Mouse (Mus musculus) T-cell, adult 2 months (primary cell): ENCODE results near the gene Abi3bp.

Experiments
- DNase-seq: peaks from one replicate; pipeline ENCODE4 v3.0.0; 2022; ENCODE audit warnings: low spot score

The Abi3bp gene

DNA sequence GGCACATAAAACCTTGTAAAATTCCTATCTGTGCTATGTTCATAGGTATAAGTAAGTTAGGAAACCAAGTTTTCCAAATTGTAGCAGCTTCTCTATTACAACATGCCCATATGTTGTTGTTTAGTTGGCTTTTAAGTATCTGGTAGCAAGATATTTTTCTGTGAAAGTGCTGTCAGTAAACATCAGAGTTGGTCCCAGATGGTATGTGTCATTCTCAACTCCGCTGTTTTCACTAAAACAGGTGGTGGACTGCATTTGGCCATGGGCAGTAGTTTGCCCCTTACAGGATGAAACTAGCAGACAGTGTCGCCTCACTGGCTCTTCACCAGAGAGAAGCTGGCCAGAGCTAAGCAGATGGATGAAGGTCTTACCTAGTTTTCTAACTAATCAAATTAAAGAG is 26.3 kb downstream of the Abi3bp start:
- no peak for DNase-seq

DNA sequence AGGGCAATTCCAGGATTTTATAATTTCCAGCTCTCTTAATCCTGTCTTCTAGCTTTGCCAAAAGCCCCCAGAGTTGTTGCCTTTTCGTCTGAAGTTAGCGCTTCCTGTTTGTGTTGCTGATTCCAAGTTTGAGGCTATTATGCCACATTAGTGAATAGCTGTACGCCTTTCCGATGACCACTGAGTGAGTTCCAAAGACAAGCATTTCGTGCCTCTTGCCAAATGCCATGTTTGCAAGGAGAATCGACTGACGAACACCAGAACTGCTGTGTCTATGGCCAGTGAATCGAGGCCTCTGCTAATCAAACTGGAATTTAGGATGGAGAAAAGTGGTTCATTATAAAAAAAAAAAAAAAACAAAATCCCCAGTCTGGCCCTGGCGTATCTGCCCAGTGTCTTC is 40.3 kb downstream of the Abi3bp start:
- no peak for DNase-seq

DNA sequence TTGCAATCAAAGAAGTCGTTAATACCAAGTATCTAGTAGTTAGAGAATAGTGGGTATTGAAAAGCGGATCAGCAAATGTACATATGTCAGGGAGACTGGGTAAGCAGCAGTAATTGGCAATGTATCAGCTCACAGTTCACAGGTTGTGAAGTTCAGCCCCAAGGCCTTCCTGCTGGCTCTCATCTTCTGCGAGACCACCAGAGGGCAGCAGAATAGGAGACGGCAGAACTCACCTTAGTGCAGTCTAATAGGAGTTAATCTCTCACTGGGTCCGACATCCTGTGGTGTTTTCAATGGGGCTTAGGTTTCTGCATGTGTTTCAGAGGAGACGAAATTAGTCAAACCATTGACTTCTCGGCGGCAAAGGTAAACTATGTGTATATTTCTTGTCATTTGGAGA is 46.7 kb downstream of the Abi3bp start:
- no peak for DNase-seq

DNA sequence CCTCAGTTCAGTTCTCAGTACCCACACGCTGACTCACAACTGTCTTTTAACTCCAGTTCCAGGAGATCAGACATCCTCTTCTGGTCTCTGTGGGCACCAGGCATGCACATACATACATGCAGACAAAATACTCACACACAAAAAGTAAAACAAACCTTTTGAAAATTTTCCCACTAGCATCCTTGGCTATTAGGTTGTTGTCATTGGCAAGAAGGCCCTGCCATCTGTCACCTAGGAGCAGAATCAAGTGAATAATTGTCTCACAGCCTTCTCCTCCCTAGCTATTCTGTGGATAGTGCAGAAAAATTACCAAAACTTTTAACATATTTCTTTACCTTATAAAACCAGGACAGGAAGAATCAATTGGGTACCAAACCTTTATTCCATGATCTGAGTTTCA is 48.8 kb downstream of the Abi3bp start:
- DNase-seq, result no peak

DNA sequence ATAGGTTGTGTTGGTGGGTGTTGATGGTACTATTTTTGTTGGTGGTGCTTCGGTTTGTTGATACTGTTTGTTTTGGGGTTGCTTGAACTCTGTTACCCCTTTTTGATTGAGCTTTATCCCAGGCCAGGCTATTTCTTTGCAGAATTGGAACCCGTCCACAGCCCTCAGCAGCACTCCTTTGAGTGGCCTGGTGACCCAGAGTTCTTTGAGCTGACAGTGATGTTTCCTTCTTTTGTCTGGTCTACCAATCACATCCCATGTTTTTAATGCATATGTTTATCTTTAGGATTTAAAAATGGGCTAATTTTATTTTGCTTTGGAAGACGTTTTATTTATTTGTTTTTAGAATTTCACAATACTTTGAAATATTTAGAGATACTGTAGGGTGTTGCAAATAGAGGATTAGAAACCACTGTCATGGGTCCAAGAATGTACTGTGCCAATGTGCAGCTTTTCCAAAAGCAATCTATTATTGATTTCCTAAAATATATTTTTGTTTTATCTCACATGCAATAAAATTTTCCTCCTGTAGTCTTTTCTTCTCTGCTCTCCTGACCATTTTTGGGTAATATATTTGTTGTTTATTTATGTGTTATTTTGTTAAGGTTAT is 50.5 kb downstream of the Abi3bp start:
- DNase-seq, result no peak

DNA sequence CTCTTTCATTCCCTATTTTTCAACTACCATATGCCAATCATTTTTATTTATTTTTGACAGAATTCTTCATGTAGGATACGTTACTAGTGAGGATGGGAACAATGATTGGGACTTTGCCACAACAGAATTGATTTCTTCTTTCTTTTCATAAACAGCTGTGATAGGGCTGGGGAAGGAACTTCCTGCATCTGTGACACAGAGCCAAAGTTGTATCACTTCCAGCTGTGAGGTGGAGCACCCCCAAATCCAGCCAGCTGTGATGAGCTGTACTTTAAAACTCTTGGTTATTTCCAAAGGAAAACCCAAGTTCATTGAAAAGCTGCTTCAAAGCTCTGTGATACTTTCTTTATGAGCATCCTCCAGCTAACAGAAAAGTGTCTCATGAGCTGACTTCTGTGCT is 101.9 kb downstream of the Abi3bp start:
- no peak for DNase-seq

DNA sequence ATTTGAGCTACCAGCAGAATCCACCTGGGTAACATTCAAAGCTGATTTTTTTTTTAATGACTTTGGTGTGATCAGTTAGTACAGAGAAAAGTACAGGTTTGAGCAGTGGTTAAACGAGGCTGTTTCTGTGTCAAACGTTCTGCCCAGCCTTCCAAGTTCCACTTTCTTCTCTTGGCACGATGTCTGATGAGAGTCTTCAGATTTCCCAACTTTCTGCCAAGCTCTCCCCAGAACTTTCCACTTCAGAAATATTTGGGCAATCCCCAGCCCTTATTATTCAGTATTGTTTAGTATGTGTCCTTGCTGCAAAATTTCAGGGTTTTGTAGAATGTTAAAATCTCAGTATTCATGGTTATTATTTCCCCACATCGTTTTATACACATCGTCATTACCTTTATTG is 115.9 kb downstream of the Abi3bp start:
- DNase-seq, result no peak

DNA sequence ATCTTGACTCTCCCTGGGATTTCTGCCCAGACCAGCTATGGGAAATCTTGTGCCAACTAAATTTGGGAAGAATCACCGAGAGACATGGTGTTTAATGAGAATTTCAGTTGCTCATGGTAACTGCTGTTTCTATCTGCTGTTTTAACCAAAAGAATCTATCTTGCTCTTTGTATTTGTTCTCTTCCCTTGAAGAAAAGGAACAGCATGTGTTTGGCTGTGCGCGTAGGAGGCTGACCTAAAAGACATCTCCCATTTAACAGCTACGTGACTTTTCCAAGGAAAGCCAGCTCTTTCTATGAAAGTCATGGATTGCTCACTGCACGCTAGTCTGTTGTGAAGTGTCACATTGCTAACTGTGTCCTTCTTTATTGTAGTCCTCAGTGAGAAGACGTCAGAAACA is 117.2 kb downstream of the Abi3bp start:
- DNase-seq, result no peak

DNA sequence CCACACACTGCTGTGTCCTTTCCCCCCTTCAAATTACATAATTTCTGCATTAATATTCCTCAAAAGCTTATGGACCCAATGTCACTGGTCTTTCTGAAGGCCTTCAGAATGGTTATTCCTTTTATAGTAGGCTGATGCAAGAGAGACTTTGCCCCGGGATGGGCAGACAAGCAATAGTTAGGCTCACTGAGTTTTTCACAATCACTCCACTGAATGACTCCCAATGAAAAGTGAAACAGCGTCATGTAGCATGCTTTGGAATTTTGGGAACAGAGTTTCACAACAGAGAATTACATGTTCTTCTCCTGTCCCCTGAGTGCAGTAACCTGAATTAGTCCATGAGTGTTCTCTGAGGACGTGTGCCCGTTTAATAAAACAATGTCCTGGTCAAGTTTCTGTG is 120.7 kb downstream of the Abi3bp start:
- DNase-seq, result no peak

DNA sequence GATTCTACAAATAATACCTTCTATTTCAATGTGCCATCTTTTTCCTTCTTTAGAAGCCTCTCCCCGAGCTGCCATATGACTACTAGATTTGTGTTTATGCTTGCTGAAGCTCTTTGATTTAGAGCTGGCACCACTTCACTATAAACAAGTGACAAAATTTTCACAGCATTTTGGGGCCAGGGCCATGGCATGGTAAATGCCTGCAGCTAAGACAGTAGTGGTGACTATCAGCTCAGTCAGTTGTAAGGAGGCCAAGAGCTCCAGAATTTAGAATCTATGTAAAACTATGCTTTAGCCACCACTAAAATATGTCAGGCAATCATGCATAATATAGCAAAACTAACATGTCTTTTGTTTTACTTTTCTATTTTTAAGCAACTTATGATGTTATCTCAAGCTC is 124.7 kb downstream of the Abi3bp start:
- no peak for DNase-seq

DNA sequence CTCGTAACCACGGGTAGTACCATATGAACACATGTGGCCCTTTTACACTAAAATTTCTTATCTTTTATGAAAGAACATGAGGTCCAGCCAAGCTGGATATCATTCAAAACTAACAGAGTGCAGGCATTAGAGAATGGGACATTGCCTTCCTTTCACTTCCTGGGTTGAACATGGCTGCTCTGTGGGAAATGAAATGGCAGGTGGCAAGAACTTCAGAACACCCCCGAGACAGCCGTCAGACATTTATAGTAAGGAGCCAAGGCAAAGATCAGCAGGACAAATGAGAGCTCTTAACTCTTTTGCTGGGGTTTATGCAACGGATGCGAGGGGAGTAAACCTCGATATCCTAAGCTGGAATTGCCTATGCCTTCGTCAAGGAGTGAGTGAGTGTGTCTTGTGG is 132.9 kb downstream of the Abi3bp start:
- no peak for DNase-seq

DNA sequence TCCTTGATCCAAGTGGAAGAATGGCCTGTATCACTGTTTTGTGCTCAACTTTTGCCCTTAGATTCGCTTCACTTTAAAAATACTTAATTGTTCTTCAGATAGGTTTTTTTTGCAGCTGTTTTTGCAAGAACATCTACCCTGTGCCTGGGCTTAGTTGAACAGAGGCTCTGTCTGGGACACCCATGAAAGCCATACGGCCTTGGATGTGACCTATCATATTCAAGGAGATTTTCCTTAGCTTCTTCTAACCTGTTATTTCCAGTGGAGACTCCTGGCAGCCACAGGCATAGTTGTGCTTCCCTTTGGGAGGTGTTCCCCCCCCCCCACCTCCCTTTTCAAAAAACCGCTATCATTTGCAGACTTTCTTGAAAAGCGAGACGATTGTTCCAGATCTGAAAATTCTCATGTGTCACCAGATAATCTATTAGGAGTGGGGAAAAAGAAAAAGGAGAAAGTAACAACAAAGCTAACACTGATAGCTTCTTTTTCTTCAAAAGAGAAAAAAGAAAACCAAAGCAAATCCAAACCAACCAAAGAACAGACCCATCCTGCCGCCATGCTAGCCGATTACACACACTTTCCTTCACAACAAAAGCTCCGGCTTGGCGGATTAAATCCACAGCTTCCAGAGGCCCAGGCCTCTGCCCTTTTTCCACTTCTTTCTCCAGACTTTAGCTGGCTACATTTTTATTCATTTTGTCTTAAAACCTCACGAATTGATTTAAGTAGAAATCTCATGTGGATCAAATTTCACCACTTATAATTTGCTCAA is 133.6 kb downstream of the Abi3bp start:
- no peak for DNase-seq

DNA sequence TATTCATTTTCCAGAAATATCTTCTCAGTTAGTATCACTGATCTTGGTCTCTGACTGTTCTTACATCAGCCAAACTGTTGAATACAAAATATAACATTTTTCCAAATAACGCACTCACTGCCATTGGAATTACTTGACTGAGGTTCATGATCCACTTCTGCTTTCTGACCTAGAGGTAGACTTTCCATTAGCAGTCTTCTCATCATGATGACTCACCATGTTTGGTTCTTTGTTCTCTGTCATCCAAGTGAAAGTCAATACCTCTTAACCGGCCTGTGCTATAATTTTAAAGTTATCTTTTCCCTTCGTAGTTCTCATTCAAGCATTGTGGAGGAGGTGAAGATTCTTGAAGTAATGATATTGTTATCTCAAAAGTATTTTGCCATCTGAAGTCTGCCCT is 160.9 kb downstream of the Abi3bp start:
- no peak for DNase-seq

DNA sequence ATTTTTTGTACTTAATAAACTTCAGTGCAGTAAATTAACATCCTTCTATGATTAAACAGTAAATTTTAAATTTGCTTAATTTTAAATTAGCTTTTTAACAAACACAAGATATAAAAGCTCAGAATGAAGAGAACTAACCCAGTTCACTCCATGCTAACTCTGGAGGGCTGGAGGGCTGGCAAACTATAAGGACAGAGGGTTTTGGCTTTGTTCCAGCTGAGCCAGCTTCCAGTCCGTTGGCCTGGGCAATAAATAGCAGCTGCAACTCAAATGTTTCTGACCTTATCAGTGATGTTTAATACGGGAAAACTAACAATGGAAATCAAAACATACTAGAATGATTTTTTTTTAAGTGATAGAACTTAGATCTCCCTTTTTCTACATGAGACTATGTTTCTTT is 167.6 kb downstream of the Abi3bp start:
- DNase-seq, result no peak

DNA sequence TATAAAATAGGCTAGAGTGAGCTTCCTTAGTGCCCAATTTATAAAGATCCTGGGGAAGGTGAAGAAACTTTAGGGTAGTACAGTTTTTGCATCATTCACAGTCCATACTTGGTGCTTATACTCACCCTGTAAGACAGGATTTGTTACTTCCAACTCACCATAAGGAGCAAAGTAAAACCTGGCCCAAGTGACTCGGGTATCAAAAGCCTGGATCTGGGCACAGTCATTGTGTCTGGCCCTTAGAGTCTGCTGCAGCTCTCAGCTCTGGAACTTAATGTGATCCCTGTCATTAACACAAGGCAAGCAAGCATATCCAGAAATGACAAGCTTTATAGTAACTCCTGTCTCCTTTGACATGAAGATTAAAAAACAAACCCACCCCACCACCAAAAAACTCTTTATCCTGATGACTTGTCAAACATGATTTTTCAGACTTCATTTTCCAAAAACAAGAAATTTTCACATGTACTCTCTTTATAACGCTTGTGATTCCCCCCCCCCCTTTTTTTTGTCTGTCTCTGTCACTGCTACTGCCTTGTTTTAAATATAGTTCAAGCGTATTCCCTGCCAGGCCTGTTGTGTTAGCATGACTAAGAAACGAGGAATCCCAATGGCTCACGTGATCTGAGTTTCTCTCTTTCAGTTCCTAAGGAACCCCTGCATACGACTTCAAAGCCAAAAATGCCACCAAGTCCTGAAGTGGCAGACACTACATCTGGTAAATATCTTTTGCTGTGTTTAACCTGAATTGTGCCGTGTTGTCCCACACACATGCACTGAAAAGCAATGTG is 168.9 kb downstream of the Abi3bp start:
- DNase-seq, result no peak

DNA sequence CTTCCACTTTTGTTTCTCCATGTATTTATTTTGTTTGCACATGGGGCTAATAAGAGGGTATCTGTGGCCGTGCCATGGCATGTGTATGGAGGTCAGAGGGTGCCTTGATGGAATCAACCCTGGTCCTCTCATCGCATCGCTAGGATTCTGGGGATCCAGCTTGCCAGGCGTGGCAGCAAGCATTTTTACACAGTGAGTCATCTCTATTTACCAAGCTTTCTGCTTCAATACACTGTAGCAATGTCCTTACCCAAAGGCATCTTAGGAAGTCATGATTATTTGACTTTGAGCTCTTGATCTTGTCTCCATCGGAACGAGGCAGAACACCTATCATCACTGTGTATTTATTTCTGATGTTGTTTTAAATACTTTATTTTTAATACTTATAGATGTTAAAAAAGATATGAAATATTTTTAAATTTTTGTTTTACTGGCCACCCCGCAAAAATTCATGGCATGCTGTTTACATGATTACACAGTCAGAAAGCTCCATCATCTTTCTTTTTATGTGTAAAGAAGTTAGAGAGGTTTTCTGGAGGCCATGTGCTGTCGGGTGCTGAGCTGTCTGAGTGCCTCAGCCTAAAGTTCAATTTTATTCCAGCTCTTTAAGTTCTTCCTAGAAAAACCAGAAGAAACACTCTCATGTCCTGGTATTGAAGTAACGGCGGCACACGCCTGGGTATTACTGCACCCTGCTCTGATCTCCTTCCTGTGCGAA is 177.7 kb downstream of the Abi3bp start:
- DNase-seq, result no peak

DNA sequence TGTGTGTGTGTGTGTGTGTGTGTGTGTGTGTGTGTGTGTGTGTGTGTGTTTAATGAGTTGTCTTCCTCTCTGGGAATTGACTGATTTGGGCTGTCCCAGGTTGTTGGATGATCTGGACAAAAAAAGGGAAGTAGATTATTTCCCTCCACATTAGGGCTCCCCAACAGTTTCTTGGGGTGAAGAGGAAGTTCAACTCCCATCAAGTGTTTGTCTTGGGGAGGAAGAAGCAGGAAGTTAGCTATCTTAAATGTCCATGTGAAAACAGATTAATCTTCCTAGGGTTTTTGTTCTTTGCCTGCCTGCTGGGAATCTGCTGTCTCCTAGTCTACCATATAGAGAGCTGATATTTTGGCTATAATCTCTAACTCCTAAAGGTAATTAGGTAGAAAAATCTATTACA is 181.2 kb downstream of the Abi3bp start:
- no peak for DNase-seq

DNA sequence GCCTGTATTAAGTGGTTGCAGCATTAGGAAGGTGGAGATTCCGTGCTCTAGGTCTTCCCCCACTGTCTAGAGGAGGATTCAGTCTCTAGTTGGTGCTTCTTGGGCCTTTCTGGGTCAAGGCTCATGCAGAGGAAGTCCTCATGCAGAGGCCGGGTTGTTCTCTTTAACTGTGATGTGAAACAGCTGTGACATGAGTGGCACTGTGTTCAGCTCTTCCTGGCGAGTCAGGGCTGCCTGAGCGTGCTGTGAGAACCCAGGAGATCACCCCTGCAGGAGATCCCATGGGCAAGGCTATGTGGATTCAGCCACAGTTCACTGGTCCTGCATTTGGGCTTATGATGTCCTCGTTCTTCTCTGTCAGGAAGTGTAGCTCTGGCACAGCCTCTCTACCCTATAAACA is 191.8 kb downstream of the Abi3bp start:
- no peak for DNase-seq

DNA sequence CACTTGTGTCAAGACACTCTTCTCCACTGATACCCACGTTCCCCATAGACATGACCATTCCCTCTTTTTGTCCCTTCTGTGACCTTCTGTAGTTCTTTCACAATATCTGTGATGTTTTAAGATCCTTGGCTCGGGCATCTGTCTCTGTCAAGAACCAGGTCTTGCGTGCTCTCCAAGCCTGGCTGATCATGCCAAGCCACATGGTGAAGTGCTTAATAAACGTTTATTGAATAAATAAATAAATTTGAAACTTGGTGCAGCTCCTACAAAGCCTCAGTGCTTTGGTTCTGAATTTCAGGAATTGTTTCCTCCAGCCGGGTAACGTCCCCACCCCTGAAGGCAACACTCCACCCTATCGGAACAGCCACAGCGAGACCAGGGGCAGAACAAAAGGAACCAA is 193.3 kb downstream of the Abi3bp start:
- DNase-seq, result no peak

DNA sequence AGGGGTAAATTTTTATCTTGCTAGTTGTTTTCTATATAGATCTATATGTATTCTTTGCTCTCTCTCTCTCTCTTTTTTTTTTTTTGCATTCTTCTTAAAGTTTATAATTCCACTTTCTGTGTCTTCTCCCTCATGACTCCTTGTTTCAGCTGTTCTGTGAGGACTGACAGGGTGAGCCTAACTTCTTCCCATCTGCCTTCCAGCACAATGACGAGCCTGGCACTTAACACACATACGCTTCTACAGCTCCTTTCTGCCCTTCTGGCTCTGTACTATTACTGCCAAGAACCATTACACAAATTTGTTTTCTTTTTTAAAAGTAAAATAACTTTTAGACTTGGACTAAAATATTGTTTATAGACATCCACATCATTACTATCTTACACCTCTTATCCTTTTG is 195.7 kb downstream of the Abi3bp start:
- DNase-seq, result no peak

DNA sequence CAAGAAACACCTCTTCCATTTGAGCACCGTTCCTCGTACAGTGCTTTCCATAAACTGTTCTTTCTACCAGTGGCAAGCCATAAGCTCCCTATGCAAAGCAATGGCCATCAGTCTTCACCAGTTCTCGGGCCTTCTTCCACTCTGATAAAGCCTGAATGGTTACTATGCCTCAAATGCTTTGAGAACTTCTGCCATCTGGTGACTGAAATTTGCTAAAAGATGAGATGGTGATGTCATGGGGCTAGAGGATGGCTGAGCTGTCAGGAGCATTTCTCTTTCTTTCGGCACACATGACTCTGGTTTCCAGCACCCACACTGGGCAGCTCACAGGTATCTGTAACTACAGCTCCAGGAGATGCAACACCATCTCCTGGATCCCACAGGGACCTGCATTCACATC is 199.5 kb downstream of the Abi3bp start:
- no peak for DNase-seq

DNA sequence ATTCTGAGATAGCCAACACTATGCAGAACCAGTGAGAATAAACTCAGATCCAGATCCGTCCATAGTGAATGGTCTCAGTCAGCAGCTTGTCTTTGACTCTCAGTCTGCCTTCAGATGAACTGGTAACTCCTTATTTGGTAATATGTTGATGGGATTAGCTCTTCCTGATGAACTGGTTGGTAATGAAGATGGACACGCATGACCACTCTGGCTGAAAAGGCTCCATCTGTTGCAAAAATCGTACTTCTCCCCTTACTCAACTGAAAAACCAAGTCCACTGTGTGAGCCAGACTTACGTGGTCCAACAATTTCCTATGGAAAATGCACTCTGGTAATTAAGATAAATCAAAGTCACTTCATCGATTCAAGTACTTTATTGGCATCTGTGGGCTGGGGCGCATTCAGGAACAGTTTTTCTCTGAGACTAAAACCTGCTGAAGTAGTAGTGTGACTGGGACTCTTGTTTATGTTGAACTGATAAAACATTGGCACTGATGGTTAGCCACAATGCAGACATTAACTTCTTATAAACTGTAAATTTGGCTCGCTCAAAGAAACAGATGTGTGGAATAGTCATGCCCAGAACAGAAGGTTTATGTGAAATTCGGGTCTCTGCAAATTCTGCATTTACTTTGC is 203.4 kb downstream of the Abi3bp start:
- no peak for DNase-seq
